Mouse (Mus musculus) kidney, embryonic 16.5 days (tissue): Measurements from ENCODE around the gene Tom1l2. TPM values are rescaled to one million over a fixed set of nuclear protein-coding genes. Genes with fewer than 3 reads are reported as not detected.

Experiments used
- ATAC-seq: fragments of 200-750 bp; cut with Nextera tagmentation; 2 replicates; pipeline ENCODE4 v1.8.0; 2017; ENCODE audit warnings: moderate TSS enrichment; ENCODE audit not compliant: low FRiP score, low TSS enrichment
- H3K27ac ChIP-seq: fragments of 300-500 bp; sonication (generic); 2 replicates; pipeline ENCODE4 v1.5.1; 2014; ENCODE audit warnings: low read length
- H3K27me3 ChIP-seq: fragments of 300-500 bp; sonication (generic); 2 replicates; pipeline ENCODE4 v1.6.1; 2014; ENCODE audit warnings: low read length, control low read depth, mixed read lengths; ENCODE audit not compliant: insufficient read depth
- H3K36me3 ChIP-seq: fragments of 300-500 bp; sonication (generic); 2 replicates; pipeline ENCODE4 v1.6.1; 2014; ENCODE audit warnings: low read length, control low read depth, mixed read lengths; ENCODE audit not compliant: insufficient read depth
- H3K4me1 ChIP-seq: fragments of 300-500 bp; sonication (generic); 2 replicates; pipeline ENCODE4 v1.6.1; 2014; ENCODE audit warnings: low read length, control low read depth, mixed read lengths; ENCODE audit not compliant: insufficient read depth
- H3K4me2 ChIP-seq: fragments of 300-500 bp; sonication (generic); replicated peaks from 2 replicates; pipeline ENCODE4 v1.6.1; 2014; ENCODE audit warnings: low read depth, low read length
- H3K4me3 ChIP-seq: fragments of 300-500 bp; sonication (generic); 2 replicates; pipeline ENCODE4 v1.5.1; 2014; ENCODE audit warnings: mild to moderate bottlenecking, low read length
- H3K9ac ChIP-seq: fragments of 300-500 bp; sonication (generic); replicated peaks from 2 replicates; pipeline ENCODE4 v1.6.1; 2014; ENCODE audit warnings: low read length
- H3K9me3 ChIP-seq: fragments of 300-500 bp; sonication (generic); 2 replicates; pipeline ENCODE4 v1.6.1; 2016; ENCODE audit warnings: low read length, control low read depth
- WGBS: fragments of 180-500 bp; shearing (Covaris S2); extraction: QIAGEN DNeasy Blood & Tissue Kit; methylation state at CpG from one replicate; pipeline ENCODE4 v1.1.7; 2014; 5-methylcytosine and 5-hydroxymethylcytosine counted together
- polyA plus RNA-seq: library from polyadenylated mRNA; unstranded; fragments of >200 nt; fragmentation: Nextera tagmentation; extraction: Ambion mirVana; gene quantifications from 2 replicates; pipeline ENCODE4 v1.2.1, GENCODE M21; 2015

The Tom1l2 gene
- polyA plus RNA-seq, 1 experiment from 2014 or later, result 36.3 TPM

DNA sequence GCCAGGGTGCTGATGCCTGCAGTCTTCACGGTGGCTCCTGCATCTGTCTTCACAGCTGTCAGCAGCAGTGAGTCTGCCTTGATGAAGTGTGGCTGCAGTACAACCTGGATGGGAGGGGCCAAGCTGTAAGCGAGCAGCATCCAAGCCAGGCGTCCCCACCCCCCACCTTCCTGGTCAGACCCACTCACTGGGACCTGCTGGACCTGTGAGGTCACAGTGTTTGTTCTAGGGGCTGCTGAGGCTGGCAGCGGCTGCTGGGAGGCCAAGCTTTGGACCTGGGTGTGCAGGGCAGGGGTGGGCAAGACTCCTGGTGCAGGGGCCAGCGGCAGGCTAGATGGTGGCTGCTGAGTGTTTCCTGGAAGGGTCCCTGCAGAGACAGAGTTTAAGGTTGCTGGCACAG lies 146.5 kb downstream of the Tom1l2 start:
- Histone ChIP-seq H3K27ac (no peak overlapping the region), H3K36me3 (peaks cover 47% of the 10 kb centered on the region), H3K9me3 (no peaks in the 10 kb centered on the region), H3K4me1 (peaks cover 41% of the 10 kb centered on the region), H3K9ac (no peak overlapping the region), H3K4me2 (no peak overlapping the region), H3K4me3 (no peak overlapping the region), H3K27me3 (no peaks in the 10 kb centered on the region)
- ATAC-seq, result no peak
- 51% methylated on average over 5 of the region's 5 CpGs for WGBS

DNA sequence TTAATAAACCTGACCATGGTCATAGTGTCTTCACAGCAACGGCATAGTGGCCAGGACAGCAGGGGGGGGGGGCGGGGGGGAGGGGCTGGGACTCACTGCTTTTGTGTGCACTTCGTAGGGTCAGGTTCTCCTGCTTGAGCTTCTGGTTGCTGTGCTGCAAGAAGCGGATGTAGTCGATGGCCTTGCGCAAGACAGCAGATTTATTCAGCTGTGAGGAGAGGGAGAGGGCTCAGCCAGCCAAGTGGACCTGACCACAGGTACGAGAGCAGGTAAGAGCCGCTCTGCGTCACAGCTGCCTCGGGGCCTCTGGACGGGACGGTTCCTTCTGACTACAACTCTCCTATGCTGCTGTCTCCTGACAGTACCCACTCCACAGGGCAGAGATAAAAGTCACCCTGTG lies 147.7 kb downstream of the Tom1l2 start:
- ATAC-seq, result no peak
- Histone ChIP-seq H3K36me3 (peaks cover 58% of the 10 kb centered on the region), H3K4me2 (no peak overlapping the region), H3K4me1 (peaks cover 33% of the 10 kb centered on the region), H3K9ac (no peak overlapping the region), H3K27me3 (no peaks in the 10 kb centered on the region), H3K27ac (no peak overlapping the region), H3K9me3 (no peaks in the 10 kb centered on the region), H3K4me3 (no peak overlapping the region)
- WGBS, result 81% methylated on average over 12 of the region's 12 CpGs

DNA sequence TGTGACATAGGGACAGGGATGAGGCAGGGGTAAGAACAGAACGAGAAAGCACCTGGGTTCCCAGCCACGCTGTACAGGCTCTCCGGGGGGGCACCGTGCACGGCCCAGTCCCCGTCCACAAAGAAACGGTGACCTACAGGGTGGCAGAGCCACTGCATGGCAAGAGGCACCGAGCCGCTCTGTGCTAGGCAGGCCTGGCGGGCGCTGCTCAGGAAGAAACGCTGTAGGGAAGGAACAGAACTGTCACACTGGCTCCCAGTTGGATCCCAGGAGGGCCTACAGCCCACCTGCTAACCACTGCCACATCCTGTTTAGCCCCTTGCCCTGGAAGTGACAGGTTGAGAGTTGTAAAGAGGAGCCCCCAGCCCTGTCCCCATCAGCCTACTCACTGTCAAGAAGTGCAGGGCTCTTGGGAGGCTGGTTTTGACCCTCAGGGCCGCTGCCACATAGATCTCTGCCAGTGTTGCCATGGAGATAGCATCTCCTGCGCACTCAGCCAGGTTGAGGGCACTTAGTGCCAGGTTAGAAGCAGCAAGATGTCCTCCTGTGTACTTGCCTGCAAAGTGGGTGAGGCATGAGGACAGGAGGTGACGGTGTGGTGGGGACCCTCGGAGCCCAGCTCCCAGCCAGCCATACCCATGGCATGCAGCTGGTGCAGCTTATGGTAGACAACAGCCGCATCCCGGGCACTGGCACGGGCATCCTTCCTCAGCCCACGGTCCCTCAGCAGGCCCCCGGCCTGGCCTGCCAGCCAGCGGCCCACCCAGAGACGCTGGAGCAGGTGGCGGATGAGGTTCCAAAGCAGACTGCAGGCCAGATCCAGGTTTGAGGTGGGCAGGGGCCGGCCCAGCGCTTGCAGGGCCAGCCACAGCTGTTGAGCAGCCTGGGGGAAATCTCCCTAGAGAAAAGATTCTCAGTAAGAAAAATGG lies 149.7 kb downstream of the Tom1l2 start:
- no peak overlapping the region for H3K27ac ChIP-seq
- H3K27me3 ChIP-seq, result no peaks in the 10 kb centered on the region
- H3K9me3 ChIP-seq, result no peaks in the 10 kb centered on the region
- no peak overlapping the region for H3K9ac ChIP-seq
- WGBS, result 92% methylated on average over 26 of the region's 26 CpGs
- H3K4me2 ChIP-seq, result no peak overlapping the region
- ATAC-seq, result no peak
- peaks cover 69% of the 10 kb centered on the region for H3K36me3 ChIP-seq
- H3K4me1 ChIP-seq, result peaks cover 16% of the 10 kb centered on the region
- H3K4me3 ChIP-seq, result no peak overlapping the region

DNA sequence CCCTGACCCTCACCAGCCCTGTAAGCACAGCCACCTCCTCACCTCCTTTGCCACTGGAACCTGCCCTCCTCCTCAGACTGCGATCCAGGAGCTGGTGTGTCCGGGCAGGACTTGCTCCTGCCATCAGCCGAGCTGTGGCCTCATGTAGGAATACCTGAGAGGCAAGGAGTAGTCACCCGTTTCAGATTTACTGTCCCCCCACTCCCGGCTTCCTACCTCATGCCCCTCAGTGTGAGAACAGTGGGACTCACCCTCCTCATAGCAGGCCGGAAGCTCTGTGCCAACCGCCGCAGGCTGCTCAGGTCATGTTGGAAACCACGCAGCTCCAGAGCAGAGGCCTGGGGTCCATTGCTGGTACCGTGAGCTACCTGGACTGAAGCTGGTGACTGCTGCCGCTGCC lies 152.3 kb downstream of the Tom1l2 start:
- peaks cover 68% of the 10 kb centered on the region for H3K36me3 ChIP-seq
- 0 out of 2 replicates have a peak overlapping the region, but pooled peaks have one; percentile 33 for H3K9ac ChIP-seq
- 74% methylated on average over 11 of the region's 11 CpGs for WGBS
- no peak overlapping the region for H3K4me2 ChIP-seq
- no peaks in the 10 kb centered on the region for H3K27me3 ChIP-seq
- H3K4me1 ChIP-seq, result peaks cover 6% of the 10 kb centered on the region
- H3K27ac ChIP-seq, result peak overlapping the region; percentile 6; the same call in 1 of the 2 replicates
- no peaks in the 10 kb centered on the region for H3K9me3 ChIP-seq
- ATAC-seq, result no peak
- no peak overlapping the region for H3K4me3 ChIP-seq

DNA sequence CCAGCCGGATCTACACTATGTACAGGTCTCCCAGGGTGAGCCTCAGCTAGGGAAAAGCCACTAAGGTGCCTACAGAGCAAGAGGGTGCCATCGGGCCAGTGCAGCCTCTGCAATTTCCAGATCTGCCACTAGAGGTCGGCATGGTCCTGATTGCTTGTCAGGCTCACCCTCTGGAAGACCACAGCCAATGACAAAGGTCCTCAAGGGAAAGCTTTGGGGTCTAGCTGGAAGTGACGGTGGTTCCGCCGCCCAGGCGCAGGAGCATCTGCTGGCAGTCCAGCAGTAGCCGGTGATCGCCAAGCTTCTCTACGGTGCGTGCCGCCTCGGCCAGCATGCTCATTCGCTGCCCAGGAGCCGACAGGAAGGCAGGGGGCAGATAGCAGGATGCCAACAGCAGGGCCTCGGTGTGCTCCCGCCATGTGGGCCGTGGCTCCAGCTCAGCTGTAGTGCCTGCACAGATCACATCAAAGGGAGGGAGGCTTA lies 153.0 kb downstream of the Tom1l2 start:
- peak; percentile 36; the same call in 1 of the 2 replicates for ATAC-seq
- peaks cover 6% of the 10 kb centered on the region for H3K4me1 ChIP-seq
- H3K4me2 ChIP-seq, result no peak overlapping the region
- H3K4me3 ChIP-seq, result no peak overlapping the region
- 9% methylated on average over 18 of the region's 18 CpGs for WGBS
- peak overlapping the region; percentile 22; the same call in 1 of the 2 replicates for H3K27ac ChIP-seq
- H3K9ac ChIP-seq, result no peak overlapping the region
- H3K36me3 ChIP-seq, result peaks cover 68% of the 10 kb centered on the region
- H3K9me3 ChIP-seq, result peaks cover 4% of the 10 kb centered on the region
- H3K27me3 ChIP-seq, result no peaks in the 10 kb centered on the region

DNA sequence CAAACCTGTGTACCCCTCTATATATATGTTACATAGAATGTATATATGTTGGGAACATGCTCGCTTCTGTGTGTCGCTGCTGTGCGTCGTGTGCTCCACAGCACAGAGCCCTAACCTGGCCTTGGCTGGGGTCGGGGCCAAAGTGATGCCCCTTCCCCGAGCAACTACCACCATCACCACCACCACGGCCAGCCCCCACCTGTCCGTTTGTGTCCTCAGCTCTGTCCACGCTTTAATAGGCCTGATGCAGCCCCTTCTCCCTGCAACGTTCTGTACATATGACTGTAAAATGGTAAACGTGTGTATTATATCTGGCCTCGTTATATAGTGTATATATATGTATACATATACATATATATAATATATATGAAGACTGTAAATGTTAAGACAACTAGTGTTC lies 154.1 kb downstream of the Tom1l2 start:
- WGBS, result 84% methylated on average over 12 of the region's 12 CpGs
- peaks cover 10% of the 10 kb centered on the region for H3K9me3 ChIP-seq
- no peak overlapping the region for H3K4me2 ChIP-seq
- no peak for ATAC-seq
- no peak overlapping the region for H3K9ac ChIP-seq
- peaks cover 68% of the 10 kb centered on the region for H3K36me3 ChIP-seq
- H3K27ac ChIP-seq, result no peak overlapping the region
- no peaks in the 10 kb centered on the region for H3K27me3 ChIP-seq
- H3K4me3 ChIP-seq, result no peak overlapping the region
- H3K4me1 ChIP-seq, result peaks cover 6% of the 10 kb centered on the region

DNA sequence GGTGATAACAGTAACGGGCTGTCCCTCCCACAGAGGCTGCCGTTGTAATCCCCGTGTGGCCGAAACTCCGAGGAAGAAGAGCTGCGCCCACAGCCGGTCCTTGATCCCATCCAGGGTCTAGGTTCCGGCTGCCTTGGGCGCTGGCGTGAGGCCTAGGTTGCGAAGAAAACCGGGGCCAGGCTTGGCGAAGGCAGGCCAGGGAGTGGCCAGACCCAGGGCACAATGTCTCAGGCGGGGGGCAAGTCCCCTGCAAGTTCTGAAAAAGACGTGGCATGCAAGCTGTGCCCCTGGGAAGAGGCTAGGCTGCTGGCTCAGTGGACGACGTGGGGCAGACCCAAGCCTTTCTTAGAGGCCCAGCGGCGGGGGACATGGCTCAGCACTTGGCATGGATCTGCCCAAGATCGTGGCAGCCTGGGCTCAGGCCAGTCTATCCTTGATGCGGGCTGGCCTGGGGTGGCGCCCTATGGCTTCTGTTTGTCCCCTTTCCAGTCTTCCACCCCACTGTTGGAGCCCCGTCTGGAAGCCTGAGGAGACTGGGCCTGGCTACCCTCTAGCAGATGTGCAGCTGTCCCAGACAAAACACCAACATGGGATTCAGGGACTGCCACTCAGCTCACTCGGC lies 154.6 kb downstream of the Tom1l2 start:
- 81% methylated on average over 24 of the region's 24 CpGs for WGBS
- Histone ChIP-seq H3K4me3 (no peak overlapping the region), H3K36me3 (peaks cover 64% of the 10 kb centered on the region), H3K9ac (no peak overlapping the region), H3K9me3 (peaks cover 10% of the 10 kb centered on the region), H3K27ac (no peak overlapping the region), H3K4me1 (peaks cover 6% of the 10 kb centered on the region), H3K27me3 (no peaks in the 10 kb centered on the region), H3K4me2 (no peak overlapping the region)
- ATAC-seq, result no peak

DNA sequence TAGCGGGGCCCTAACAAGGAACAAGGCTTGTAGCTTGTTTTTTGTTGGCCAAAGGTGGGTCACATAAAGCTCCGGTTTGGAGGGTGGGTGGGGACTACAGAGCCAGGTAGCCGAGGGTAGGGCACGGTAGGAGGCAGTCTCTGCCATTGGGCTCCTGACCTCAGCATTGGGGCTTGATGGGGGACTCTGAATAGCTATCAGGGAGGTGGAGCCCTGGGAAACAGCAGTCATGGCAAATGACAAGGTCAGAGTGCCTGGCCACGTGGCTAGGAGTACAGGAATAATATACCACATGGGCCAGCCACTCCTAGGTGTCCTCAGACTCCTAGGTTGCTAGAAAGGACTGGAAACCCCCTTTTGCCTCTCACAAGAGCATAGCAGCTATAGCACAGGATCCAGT lies 156.4 kb downstream of the Tom1l2 start:
- H3K4me3 ChIP-seq, result no peak overlapping the region
- H3K9ac ChIP-seq, result no peak overlapping the region
- peaks cover 49% of the 10 kb centered on the region for H3K36me3 ChIP-seq
- no peak overlapping the region for H3K4me2 ChIP-seq
- H3K27me3 ChIP-seq, result no peaks in the 10 kb centered on the region
- peaks cover 10% of the 10 kb centered on the region for H3K9me3 ChIP-seq
- H3K4me1 ChIP-seq, result peaks cover 6% of the 10 kb centered on the region
- ATAC-seq, result no peak
- WGBS, result 73% methylated on average over 5 of the region's 5 CpGs
- no peak overlapping the region for H3K27ac ChIP-seq

DNA sequence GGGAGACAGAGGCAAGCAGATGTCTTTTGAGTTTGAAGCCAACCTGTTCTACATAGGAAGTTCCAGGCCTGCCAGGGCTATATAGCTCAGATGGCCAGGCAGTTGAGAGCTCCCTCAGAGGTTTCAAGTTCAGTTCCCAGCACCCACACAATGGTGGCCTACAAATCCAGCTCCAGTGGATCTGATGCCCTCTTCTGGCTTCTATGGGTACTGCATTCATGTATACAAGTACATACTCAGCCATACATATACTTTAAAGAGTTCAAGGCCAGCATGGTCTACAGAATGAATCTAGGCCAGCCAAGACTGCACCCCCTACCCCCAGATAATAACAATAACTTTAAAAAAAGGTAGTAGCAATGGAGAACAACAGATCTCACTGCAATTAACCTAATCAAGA lies 157.6 kb downstream of the Tom1l2 start:
- Histone ChIP-seq H3K4me3 (no peak overlapping the region), H3K27me3 (no peaks in the 10 kb centered on the region), H3K4me1 (peaks cover 4% of the 10 kb centered on the region; the same call in 1 of the 2 replicates), H3K36me3 (peaks cover 45% of the 10 kb centered on the region), H3K4me2 (no peak overlapping the region), H3K9me3 (peaks cover 10% of the 10 kb centered on the region), H3K27ac (no peak overlapping the region), H3K9ac (no peak overlapping the region)
- ATAC-seq, result no peak

DNA sequence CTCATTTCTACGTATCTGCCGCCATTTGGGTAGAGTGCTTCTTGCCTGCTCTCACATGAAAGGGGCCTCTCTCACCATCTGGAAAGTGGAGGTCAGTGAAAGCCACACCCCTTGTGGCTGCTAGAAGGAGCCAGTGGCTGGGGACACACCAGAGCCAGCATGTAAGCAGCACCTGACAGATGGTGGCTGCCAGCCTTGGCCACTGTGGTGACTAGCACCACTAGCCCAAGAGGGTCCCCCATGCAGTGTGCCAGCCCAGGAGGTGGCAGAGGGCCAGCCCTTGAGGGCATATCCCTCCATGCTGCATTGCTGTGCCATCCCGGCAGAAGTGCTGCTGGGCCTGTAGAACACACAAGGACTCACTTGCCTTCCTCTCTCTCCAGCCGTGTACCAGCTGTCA lies 159.1 kb downstream of the Tom1l2 start:
- WGBS, result 78% methylated on average over 4 of the region's 4 CpGs
- no peak overlapping the region for H3K4me3 ChIP-seq
- H3K36me3 ChIP-seq, result peaks cover 55% of the 10 kb centered on the region
- no peak overlapping the region for H3K27ac ChIP-seq
- H3K27me3 ChIP-seq, result no peaks in the 10 kb centered on the region
- H3K9me3 ChIP-seq, result peaks cover 10% of the 10 kb centered on the region
- ATAC-seq, result no peak
- H3K4me1 ChIP-seq, result no peaks in the 10 kb centered on the region
- H3K4me2 ChIP-seq, result no peak overlapping the region
- no peak overlapping the region for H3K9ac ChIP-seq
